Mouse (Mus musculus) gastrocnemius, postnatal 4 days (tissue): ENCODE measurements around the gene Sugt1. TPM values are rescaled to one million over a fixed set of nuclear protein-coding genes. Genes with fewer than 3 reads are reported as not detected.

Experiments used
- DNase-seq, 2 experiments: peaks; one replicate each; pipeline ENCODE4 v3.0.0; 2021 to 2022; ENCODE audit warnings: low spot score in 2 of 2, mixed read lengths in 2 of 2
- microRNA-seq: library from miRNA; unstranded; fragments of <30 nt; microRNA quantifications from one replicate; pipeline ENCODE4 v1.2.0, GENCODE M21; 2021
- total RNA-seq, 2 experiments: library from RNA; stranded (reverse); gene quantifications; 2 replicates each; pipeline ENCODE4 v1.2.3; 2021

The Sugt1 gene
- total RNA-seq, 2 experiments from 2014 or later, result 70.7 to 74.1 TPM

DNA sequence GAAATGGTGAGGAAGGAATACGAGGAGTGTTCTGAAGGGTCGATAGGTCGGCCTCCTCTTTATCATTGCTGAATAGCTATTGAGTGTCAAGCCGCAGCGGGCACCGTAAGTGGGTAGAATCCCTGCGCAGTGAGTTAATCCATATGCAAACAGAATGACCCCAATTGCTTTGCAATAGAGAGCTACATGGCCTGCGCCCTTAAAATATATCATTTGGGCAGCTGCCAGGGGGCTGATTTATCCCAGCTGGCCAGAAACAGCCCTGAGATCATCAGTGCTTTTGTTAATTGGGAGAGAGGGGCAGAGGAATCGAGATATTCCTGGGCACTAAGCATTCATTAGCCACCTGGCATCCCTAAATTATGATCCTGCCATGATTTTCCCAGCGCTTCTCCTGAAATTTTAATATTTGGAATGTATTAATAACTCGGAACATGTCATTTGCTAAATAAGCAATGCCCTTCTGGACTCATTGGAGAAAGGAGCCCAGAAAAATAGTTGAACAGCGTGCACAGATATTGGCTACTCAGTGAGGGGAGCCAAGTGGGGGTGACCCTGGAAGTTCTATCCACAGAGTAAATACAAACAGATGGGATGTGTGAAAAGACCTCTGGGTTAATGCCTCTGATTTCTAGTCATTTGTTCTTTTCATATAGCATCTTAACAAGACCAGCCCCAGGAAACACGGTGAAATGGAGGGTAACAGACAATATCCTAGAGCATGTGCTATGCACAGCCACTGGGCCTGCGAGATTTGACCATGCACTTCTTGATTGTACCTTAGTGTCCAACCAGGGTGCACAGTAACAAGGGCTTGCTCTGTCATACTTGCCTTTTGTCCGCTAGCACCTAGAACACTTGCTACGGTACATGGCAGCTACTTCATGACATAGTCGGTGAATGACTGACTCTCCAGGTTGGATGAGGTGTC lies 85.9 kb downstream of the Sugt1 start:
- no peak for DNase-seq

- no peak for DNase-seq
Measured at GRCm38 (mm10) chr14:79677108-79677753, 89.7 kb downstream of the Sugt1 start.

GRCm38 (mm10) chr14:79677891-79678687 lies 90.6 kb downstream of the Sugt1 start:
- no peak for DNase-seq

- no peak for DNase-seq
Measured at GRCm38 (mm10) chr14:79680652-79681051, 93.2 kb downstream of the Sugt1 start.

Small RNA genes within 50 kb of the gene (microRNA-seq; reads per million reads assigned to microRNA genes)
- gene Gm27857, result not detected

Other genes with a start within 250 kb of the Sugt1 start
- gene Naa16, start 196.9 kb upstream of the Sugt1 start, total RNA-seq, result 10 to 100 TPM; 16.2 to 18.3 TPM
- 1 to 10 TPM; 4.4 to 5.8 TPM for gene Mtrf1, start 189.9 kb upstream of the Sugt1 start, total RNA-seq
- 10 to 100 TPM; 10.4 to 12.0 TPM for gene Kbtbd7, start 161.2 kb upstream of the Sugt1 start, total RNA-seq
- gene Kbtbd6, start 135.9 kb upstream of the Sugt1 start, total RNA-seq, result under 1 TPM; 0.69 to 0.83 TPM
- 10 to 100 TPM; 11.5 to 13.0 TPM for gene Elf1, start 106.5 kb upstream of the Sugt1 start, total RNA-seq
- gene Wbp4, start 106.2 kb upstream of the Sugt1 start, total RNA-seq, result 10 to 100 TPM; 33.3 to 34.6 TPM
- gene Cnmd, start 74.5 kb downstream of the Sugt1 start, total RNA-seq, result 1 to 10 TPM in 1 of 2 experiments, under 1 TPM in 1; 0.83 to 1.3 TPM
- gene Pcdh8, start 183.6 kb downstream of the Sugt1 start, total RNA-seq, result under 1 TPM; 0.08 to 0.10 TPM